Mouse (Mus musculus) WW6 (cell line): ENCODE measurements at regions not wholly inside any gene's neighbourhood (a gene's known extent, or its start where the extent isn't known, plus 50 kb on each side); places are given as distances from the start of the nearest gene placed in this dataset.
"Not testable (repeated sequence)": the region's sequence is repeated elsewhere in the genome, so short reads cannot be mapped to it uniquely, and the experiment has no call there.

Source experiments
- DNase-seq: peaks from one replicate; pipeline ENCODE4 v3.0.0-alpha.2; 2013; ENCODE audit warnings: low read depth, low spot score

DNA sequence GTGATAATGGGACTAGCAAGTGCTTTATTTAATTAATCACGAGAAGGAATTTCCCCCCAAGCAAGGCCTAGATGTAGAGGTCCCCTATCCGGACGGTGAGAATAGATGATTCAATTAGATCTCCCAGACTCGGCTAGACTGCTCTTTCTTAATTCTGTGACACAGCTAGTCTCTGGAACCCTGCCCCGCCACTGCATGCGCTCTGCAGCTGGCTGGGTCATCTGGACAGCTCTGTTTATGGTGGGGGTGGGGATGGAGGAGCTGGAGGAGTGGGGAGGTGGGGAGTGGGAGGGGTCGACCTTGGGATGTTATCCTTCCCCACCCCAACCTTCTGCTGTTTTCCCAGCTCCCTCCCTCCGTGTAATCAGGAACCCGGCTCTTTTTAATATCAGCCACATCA is 147.5 kb upstream of the Sfswap start:
- DNase-seq = no peak

DNA sequence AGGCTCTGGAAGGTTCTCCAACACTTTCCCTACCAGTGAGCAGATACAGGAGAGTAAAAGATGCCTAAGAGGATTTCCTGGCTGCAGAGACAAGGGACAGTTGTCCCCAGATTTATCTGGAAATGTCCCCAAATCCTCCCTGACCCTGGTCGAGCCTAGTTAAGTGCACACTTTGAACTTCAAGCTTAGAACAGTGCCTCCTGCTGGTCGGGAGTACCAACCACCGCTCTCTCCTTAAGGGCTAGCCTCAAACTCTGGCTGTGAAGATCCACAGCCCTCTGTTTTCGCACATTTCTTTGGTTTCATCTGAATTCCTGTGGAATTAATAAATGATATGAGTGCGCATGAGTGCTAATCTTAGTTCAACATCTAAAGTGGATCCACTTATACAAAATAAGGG is 146.1 kb upstream of the Sfswap start:
- DNase-seq = no peak

DNA sequence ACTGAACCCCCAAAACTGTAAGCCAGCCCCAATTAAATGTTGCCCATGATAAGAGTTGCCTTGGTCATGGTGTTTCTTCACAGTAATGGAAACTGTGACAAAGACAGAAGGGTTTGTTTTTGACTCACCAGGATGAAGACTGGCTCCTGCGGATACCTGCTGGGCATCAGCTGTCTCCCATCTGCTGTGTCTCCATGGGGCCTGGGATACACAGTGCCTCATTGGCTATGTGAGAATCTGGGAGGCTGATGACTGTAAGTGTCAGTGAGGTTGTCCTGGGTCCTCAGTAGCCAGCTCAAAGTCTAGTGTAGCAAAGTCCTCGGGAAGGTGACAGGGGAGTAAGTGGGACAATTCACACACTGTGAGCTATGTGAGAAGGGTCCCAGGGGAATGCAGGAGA is 139.5 kb upstream of the Sfswap start:
- DNase-seq = no peak

DNA sequence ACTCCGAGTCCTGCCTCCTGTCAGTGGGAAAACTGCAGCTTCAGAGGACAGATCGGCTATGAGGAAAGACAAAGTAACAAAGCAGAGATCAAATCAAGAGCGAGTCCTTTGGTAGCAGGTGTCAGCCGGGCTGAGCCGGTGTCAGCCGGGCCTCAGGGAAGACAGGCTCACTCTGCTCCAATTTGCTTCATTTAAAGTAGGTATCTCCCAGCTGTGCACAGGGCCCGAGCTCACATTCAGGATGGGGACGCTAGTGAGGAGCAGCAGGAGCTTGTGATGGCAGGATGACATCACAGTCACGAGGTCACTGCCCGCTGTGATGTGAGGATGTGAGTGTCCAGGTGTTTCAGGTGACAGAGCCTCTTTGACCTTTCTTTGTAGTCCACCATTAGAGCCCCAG is 137.8 kb upstream of the Sfswap start:
- no peak for DNase-seq

DNA sequence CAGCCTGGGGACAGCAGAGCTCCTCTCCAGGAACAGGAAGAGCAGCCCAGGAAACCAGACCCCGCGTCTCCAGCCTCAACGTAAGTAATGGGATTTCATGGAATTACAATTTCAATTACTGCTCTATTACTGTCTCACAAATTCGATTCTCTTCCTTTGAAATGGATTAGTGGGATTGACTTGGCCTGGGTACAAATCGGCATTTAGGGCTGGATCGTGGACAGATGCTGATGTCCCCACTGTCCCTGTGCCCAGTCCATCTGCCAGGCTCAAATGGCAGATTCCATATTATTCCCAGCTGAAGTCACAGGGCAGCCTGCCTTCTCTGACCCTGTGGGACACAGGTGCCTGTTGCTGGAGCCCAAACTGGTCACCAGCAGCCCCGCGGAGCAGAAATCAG is 136.0 kb upstream of the Sfswap start:
- no peak for DNase-seq

DNA sequence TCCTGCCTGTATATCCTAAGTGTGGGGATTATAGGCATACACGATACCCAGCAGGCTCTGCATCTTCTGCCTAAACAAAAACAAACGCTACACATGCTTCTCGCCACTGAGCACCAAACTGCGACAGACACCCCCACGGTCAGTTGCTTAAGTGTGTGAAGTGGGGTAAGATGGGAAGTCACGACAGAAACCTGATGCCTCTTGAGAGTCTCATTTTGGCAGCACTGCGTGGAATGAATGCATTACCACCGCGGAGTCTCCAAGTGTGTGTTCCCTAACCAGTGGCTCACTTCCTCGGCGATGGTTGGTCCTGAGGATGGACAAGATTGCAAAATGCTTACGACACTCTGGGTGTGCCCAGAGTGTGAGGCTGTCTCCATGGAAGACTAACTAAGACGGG is 133.8 kb upstream of the Sfswap start:
- DNase-seq = no peak

DNA sequence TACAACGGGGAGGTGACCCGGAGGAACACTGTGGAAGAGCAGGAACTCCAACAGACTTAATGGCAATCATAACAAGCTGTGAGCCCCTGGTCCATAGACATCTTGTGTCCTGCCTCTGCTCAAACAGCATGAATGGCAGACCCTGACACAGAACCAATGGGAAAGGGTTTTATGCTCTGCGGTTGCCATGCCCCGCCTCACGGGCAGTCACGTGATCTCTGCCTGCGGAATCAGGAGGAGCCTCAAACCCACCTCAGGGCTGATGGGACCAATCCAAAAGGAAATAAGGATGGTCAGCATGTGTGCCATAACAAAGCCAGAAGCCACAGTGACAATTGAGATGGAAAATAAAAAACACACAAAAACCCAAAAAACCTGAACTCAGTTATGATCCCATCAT is 120.2 kb upstream of the Sfswap start:
- DNase-seq = no peak

DNA sequence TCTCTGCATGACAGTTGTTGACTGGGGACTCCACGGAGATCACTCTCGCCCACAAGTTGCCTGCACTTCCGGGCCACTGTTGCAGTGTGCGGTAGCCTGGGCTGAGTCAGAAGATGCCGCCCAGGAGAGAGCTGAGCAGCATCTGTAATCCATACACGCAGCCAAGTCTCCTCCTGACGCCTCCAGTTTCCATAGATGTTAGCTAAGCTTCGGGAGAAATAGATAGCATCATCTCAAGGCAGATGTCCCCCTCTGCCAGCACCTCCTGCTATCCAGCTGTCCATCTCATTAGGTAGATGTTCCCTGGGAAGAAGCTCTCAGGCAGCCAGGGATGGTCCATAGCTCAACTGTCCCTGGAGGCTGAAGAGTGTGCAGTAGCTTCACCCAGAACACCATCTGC is 116.0 kb upstream of the Sfswap start:
- DNase-seq = no peak

DNA sequence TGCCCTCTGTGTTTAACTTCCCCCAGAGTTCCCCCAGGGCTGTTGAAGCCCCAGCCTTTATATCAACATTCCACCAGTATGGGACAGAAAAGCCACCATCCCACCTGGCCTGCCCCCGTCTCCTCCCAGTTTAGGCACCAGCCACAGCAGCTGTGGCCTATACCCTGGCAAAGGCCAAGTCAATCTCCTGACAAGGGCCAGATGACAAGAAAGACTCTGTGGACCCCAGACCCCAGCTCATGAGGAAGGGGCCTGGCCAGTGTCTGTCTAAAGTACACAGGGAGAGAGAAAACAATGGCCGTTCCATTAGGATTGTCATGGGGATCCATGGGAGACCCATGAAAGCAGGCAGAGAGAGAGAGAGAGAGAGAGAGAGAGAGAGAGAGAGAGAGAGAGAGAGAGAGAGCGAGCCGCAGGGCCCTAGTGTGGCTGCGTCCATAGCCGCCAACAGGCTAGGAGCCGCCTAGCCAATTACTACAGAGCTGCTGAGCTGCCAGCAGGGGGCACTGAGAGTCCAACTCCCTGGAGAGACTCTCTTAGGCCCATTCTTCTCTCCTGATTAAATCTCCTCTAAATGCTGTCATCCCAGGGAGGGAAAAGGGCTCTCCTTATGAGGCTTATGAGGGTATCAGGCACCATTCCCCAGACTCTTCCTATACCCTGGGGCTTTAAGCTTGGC is 114.9 kb upstream of the Sfswap start:
- DNase-seq = not testable (repeated sequence)

DNA sequence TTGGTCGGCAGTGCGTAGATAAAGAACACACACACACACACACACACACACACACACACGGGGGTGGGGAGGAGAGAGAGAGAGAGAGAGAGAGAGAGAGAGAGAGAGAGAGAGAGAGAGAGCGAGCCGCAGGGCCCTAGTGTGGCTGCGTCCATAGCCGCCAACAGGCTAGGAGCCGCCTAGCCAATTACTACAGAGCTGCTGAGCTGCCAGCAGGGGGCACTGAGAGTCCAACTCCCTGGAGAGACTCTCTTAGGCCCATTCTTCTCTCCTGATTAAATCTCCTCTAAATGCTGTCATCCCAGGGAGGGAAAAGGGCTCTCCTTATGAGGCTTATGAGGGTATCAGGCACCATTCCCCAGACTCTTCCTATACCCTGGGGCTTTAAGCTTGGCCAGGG is 114.3 kb upstream of the Sfswap start:
- DNase-seq = not testable (repeated sequence)

DNA sequence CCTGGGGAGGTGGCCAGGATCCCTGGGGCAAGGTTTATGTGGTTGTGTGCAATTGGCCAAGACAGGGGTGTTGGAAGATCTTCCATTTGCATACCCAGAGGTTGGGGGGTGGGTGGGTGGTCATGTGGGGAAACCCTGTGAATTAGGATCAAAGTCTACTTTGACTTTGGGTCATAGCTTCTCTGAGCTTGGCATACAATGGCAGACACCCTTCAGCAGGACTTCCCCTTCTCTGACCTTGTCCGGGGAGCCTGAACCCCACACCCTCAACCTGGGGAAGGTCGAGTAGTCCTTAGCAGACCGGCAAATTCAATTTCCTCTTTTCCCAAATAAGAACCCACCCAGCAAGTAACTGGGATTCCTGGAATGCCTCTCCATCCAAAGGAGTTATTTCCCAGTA is 113.7 kb upstream of the Sfswap start:
- no peak for DNase-seq

DNA sequence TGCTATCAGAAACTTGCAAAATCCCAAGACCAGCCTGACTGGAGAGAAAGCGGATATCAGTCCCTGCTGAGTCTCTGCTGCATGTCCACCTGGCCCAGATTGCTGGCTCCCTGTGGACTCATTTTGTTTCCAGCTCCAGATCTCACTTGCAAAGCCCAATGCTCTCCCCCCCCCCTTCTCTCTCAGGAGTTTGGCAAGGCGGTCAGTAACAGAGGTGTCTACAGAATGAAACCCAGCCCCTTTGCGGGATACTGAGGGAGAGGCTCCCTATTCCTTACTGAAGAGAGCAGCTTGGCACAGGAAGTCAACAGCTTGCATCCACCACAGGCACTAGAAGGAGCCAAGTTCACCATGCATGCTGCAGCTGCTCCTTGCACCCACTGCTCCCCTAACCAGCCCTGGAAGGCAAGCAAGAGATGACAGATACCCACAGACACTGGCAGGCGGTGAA is 110.1 kb upstream of the Sfswap start:
- no peak for DNase-seq

DNA sequence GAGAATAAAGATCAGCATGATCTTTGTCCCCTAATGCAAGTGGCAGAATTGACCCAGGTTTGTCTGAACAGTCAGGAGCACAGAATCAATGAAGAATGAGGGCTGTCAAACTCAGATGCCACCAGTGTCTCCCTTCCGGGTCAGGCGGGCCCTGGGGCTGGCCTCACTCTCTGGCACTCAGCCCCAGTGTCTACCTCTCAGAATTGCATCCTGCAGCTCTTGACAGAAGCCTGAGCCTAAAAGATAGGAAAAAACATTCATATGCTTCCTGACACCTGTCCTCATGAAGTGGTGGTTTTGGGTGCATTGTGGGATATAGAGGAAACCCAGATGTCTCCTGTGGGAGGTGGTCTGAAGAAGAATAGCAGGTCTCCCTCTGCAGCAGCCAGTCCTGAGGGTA is 107.9 kb upstream of the Sfswap start:
- DNase-seq = no peak

DNA sequence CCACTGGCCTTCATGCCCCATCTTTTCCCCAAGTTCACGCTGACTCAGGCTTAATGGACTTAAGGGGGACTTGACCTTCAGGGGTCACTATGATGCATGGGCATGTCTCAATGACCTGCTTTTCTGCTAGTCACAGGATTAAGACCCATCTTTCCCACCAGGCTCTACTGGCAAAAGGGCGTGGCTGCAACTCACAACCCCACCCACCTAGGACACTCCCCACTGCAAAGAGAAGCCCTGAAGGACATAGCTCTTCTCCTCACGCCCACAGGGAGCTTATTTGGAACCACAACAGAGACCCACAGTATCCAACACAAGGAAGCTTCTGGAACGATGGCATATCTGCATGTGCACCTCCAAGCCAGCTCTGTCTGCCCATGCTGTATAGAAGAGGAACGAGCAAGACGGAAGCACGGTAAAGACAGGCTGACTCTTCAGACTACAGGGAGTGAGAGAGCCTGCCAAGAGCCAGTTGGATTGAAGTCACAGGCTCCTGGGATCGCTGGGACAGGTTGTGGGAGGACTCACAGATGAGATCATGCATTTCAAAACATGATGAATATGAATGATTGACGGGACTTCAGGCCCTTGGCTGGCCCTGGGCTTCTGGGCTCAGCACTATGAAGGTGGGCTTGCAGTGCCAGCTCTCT is 107.3 kb upstream of the Sfswap start:
- no peak for DNase-seq

DNA sequence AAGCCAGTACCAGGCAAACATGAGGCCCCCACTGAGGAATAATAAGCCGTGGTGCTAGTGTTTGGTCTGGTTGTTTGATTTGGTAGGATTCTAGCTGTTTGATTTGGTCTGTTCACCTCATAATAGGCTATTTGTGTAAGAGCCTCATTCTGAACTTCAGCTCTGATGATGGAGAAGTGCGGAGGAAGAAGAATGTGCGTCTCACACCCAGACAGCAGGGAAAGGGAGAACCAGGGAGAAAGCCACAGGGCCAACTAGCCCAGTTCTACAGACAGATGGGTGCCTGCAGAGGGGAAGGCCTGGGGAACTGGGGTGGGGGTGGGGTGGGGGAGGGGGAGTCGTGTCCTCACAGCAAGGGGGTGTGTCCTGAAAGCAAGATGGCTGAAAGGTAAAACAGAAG is 106.6 kb upstream of the Sfswap start:
- no peak for DNase-seq

DNA sequence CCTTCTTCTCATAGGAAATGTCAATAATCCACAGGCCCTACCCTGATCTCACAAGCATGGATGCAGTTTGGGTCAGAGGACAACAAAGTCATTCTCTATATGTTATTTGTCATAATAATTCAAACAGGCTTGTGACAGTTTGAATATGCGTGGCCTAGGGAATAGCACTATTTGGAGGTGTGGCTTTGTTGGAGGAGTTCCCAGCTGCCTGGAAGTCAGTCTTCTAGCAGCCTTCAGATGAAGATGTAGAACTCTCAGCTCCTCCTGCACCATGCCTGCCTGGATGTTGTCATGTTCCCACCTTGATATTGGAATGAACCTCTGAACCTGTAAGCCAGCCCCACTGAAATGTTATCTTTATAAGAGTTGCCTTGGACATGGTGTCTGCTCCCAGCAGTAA is 103.7 kb upstream of the Sfswap start:
- no peak for DNase-seq

DNA sequence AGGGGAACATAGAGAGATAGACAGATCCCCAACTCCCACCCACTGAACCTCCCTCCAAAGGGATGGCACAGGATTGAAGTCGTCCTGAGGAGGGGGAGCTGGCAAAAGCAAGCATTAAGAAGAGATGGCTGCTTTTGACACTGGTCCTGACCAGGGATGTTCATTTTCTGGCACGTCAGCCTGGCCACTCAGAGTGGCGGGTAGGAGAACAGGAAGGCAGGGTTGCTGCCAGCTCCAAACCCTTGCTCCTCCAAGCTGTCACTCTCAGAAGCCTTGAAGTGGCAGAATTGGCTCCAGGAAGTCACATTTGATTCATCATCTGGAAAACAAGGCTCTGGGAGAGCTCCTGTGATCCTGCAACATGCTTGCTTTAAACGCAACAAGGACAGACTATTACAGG is 94.8 kb upstream of the Sfswap start:
- DNase-seq = no peak

DNA sequence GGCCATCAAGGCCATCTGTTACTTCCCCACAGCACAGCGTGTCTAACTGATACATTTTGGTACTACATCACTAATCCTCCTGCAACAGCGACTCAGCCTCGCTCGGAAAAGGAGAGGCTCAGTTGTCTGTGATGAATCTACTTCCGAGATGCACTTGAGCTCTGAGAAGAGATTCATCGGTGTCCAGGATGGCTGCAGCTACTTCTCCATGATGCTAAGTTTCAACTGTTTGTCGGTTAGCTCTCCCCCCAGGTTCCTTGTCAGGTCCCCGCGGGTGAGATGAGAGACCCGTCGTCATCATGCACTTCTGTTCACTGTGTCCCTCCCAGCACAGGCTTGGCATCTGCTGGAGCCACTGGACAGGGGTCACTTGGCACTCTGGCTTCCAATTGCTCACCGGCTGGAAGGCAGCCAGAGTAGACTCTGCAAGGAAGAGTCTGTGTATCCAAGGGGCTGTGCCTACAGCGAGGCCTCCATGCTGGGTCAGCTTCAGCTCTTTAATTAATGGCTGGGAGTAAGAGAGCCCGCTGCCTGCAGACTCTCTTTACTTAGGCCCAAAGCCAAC is 91.5 kb upstream of the Sfswap start:
- no peak for DNase-seq

DNA sequence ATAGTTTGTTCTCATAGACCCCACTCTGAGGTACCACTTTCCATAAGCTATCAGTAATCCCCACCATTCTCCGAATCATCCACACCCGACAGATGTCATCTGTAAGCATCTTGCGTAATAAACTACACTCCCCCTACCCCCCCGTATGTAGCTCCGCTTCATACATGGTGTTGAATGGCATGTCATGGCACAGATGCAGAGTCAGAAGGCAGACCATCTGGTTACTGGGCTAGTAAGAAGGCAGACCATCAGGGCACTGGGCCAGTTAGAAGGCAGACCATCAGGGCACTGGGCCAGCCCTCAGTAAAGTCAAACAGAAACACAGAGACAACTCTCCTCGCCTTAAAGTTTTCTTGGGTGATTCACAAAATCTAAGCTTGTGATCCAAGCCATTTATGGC is 88.9 kb upstream of the Sfswap start:
- no peak for DNase-seq

DNA sequence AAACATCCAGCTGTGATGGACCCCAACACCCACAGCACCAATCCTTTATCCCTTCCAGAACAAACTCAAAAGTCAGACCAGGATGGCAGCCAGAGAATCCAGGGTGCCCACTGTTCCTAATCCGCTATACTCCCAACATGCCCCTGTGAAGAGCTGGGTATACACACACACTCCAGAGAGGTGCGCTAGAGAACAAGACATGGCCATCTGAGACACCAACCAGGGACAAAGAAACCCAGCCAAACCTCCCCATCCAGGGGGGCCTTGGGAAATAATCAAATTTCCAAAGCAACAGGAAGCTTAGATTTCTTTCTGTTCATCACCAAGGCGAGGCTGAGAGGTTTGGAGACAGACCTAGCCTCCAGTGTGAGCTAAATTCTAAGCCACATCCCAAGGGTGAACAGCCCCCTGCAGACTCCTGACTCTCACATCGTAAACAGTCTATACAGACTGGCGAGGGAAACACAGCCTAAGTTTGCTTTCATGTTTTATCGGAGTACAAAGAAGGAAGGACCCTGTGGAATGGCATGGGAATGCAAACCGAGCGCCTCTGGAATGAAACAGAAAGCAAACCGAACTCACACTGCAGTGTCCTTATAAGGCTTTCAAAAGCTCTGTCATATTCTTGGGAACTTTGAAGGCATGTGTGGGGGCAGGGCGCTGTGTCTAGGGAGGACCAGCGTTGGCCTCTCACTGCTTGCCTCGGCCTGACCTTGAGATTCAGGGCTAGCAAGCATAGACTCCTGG is 85.9 kb upstream of the Sfswap start:
- no peak for DNase-seq

DNA sequence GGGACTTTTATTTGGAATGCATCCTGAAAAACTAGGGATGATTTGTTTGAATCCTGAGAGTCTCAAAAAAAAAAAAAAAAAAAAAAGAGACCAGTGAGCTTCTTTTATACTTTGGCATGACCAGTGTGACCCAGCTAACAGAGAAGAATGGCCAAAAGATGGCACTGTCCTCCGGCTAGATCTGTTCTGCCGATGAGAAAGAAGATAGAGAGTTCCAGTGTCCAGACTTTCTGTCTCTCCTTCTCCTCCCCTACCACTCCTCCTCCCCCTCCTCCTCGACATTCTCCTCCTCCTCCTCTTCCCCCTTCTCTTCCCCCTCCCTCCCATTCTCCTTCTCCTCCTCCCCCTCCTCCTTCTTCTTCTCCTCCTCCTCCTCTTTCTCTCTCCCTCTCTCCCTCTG is 84.6 kb upstream of the Sfswap start:
- DNase-seq = no peak

DNA sequence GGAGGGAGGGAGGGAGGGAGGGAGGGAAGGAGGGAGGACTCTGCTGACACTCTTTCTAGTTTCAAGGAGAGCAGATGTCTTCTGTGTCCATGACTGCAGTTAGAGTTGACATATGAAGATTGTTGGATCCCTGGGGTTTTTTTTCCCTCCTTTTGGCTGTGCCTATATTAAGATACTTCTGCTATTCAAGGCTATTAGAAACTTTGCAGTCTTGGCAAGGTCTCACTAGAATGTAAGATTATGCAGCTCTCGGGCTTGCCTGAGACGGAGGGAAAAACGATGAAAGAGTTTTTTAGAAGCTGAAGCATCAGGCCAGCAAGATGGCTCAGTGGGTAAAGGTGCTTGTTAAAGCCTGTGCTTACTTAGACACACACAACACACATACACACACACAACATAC is 83.5 kb upstream of the Sfswap start:
- DNase-seq = no peak

DNA sequence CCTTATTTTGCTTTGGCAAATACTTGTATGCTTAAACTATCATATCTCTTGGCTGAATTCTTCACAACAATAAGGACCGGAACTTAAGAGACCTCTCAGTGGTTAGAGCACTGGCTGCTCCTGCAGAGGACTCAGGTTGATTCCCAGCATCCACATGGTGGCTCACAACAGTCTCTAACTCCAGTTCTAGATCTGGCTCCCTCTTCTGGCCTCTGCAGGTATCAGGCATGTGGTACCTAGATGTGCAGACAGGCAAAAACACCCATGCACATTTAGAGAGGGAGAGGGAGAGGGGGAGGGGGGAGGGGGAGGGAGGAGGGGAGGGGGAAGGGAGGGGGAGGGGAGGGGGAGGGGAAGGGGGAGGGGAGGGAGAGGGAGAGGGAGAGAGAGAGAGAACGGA is 80.0 kb upstream of the Sfswap start:
- peak; percentile 33 for DNase-seq
